Mouse (Mus musculus): Measurements from ENCODE around the gene Slc35b4.

GRCm38 (mm10) chr6:34156841-34157748 lies 19.8 kb downstream of the Slc35b4 start:
- no peak for TF ChIP-seq CTCF (IDR thresholded peaks at IDR 0.05; ENCODE audit: extremely low read depth, insufficient read depth, low read length)
- no peak for TF ChIP-seq POLR2A (IDR thresholded peaks at IDR 0.05; ENCODE audit: extremely low read depth, insufficient read depth, low read length)
